Mouse (Mus musculus) adrenal gland, adult 2 months (tissue): ENCODE data around the gene Panx1. TPM values are rescaled to one million over a fixed set of nuclear protein-coding genes. Genes with fewer than 3 reads are reported as not detected.

Source experiments
- DNase-seq: peaks from one replicate; pipeline ENCODE4 v3.0.0; 2021
- polyA plus RNA-seq: library from polyadenylated mRNA; depleted of rRNA; stranded (reverse); fragments of >200 nt; gene quantifications from 2 replicates; pipeline ENCODE4 v1.2.3, GENCODE M21; 2012; rRNA removed
- total RNA-seq, 2 experiments: library from RNA; stranded (reverse); gene quantifications; 2 replicates each; pipeline ENCODE4 v1.2.3; 2021

Panx1 gene
- total and polyA plus RNA-seq, 3 experiments, result 7.1 to 27.5 (median 10.1) TPM

GRCm38 (mm10) chr9:14970805-14971525 is 74.3 kb downstream of the Panx1 start:
- DNase-seq, result no peak

DNA sequence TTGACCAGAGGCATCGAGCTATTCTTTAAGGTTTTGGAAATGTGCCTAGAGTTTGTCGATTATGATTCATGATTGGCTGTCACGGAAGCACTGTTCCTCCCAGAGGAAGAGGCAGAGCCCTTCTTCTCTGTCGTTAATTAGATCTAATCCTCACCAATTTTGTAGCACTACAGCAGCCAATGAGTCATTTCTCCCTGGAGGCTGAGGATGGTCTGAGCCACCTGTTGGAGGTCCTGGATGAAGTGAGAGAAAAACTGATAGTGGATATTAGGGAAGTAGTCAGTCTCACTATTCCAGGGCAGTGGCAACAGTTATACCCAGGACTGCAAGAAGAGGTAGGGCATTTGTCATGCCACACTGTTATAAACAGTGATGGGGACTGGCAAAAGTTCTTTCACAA is 75.1 kb downstream of the Panx1 start:
- no peak for DNase-seq

GRCm38 (mm10) chr9:14967598-14967997 is 77.7 kb downstream of the Panx1 start:
- peak; percentile 43 for DNase-seq

DNA sequence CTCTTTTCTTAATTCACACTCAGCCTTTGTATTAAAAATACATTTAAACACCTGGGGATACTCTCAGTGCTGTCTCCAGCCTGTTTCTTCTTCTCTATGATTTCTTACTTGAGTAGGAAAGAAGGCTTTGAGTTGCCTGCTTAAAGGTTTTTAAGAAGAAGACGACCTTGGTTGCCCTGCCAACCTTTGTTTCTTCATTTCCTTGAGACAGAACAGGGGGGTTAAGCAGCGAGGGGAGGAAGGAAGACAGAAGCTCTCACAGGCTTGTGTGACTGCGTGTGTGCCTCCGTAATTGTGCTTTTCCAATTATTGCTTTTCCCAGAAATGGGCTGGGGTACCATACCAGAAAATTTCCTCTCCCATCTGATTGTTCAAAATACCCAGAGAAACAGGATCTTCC is 78.5 kb downstream of the Panx1 start:
- no peak for DNase-seq

DNA sequence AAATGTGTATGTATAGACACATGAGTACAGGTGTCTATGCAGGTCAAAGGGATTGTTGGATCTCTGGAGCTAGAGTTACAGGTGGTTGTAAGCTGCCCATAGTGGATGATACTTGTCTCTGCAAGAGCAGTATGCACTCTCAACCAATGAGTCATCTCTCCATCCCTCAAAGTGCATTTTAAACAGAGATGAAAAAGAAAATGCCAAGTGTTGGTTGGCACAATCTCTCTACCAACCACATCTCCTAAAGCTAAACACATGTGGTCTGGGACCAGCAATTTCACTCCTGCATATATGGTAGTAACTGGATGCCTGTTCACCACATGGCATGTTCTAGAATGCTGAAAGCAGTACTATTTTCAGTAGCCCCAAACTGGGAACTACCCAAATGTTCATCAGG is 79.9 kb downstream of the Panx1 start:
- no peak for DNase-seq

DNA sequence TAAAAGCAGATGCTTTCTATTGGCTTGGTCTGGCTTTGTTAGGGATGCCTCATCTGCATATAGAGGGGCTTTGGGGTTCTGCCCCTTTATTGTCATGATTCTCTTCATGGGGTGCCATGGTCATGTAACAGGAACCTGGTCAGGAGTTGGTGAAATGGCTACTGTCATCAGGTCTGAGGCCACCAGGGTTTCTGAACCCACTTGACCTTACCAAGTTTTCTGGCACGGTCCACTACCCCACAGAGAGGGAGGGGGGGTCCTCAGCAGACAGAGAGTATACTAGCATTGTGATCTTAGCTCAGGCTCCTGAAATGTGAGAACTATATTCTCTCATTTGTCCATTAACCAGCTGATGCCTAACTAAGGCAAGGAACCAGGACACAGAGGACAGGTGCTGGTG is 82.5 kb downstream of the Panx1 start:
- DNase-seq, result no peak

GRCm38 (mm10) chr9:14954659-14955058 is 90.6 kb downstream of the Panx1 start:
- no peak for DNase-seq

Other genes with a start within 250 kb of the Panx1 start
- gene Gpr83, start 185.3 kb downstream of the Panx1 start, total RNA-seq, result not detected
- 0.20 and 0.31 TPM in 2 replicates for gene Gpr83, start 185.3 kb downstream of the Panx1 start, polyA plus RNA-seq
- gene Izumo1r, start 141.5 kb downstream of the Panx1 start, total RNA-seq, result not detected
- 0.17 TPM in 1 of 2 replicates, not detected in the other for gene Izumo1r, start 141.5 kb downstream of the Panx1 start, polyA plus RNA-seq
- gene Hephl1, start 66.6 kb upstream of the Panx1 start, total RNA-seq, result 1 to 10 TPM in 1 of 2 experiments, under 1 TPM in 1; 0.38 to 5.0 TPM
- gene Hephl1, start 66.6 kb upstream of the Panx1 start, polyA plus RNA-seq, result 1.2 and 2.9 TPM in 2 replicates
- 1 to 10 TPM in 1 of 2 experiments, under 1 TPM in 1; 0.55 to 1.2 TPM for gene Vstm5, start 193.6 kb upstream of the Panx1 start, total RNA-seq
- 1.2 and 1.4 TPM in 2 replicates for gene Vstm5, start 193.6 kb upstream of the Panx1 start, polyA plus RNA-seq
- 10 to 100 TPM; 27.4 to 34.8 TPM for gene Med17, start 234.5 kb upstream of the Panx1 start, total RNA-seq
- gene Med17, start 234.5 kb upstream of the Panx1 start, polyA plus RNA-seq, result 31.9 and 32.2 TPM in 2 replicates